Mouse (Mus musculus): ENCODE results near the gene Por.

DNA sequence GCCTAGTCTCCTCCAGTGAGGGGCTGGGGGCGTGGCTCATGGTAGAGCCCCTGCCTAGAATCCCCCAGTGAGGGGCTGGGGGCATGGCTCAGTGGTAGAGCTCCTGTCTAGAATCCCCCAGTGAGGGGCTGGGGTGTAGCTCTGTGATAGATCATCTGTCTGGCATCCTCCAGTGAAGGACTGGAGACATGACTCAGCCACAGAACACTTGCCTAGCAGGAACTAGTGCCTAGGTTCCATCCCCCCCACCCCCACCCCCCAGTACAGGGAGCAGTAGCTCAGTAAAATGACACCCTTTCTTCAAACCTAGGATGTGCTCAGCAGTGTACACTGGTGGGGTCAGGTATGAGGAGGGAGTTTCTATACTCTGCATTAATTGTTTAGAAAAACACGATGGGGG lies 1.0 kb downstream of the Por start:
- no peak for TF ChIP-seq CTCF (IDR thresholded peaks at IDR 0.05; ENCODE audit: extremely low read depth, insufficient read depth, insufficient read length, insufficient replicate concordance)
- no peak for TF ChIP-seq POLR2A (IDR thresholded peaks at IDR 0.05; ENCODE audit: low read depth, low read length)

Data from spleen, adult 2 months (tissue).